Mouse (Mus musculus) heart, postnatal 25 days (tissue): Measurements from ENCODE around the gene Rnf4. TPM values are rescaled to one million over a fixed set of nuclear protein-coding genes. Genes with fewer than 3 reads are reported as not detected.
A peak's percentile ranks its signal among the peaks of the same experiment; 100 is the strongest.

ENCODE experiments used
- DNase-seq: peaks from one replicate; pipeline ENCODE4 v3.0.0; 2022; ENCODE audit warnings: low spot score
- intact Hi-C: fragments of 180-260 bp; cut with DNase I; formaldehyde crosslinking; loops from one replicate; pipeline ENCODE4 v1.15.1; 2025
- total RNA-seq, 2 experiments: library from RNA; stranded (reverse); gene quantifications; 2 replicates each; pipeline ENCODE4 v1.2.3; 2021

Rnf4 gene
- 10 to 100 TPM; 27.1 to 29.1 TPM for total RNA-seq

- DNase-seq: peak; percentile 95
- intact Hi-C loops: no loop called here
Measured at GRCm38 (mm10) chr5:34336097-34336774, at the start of gene Rnf4. Gene Rnf4 (plus strand): TSS chr5:34336289.

GRCm38 (mm10) chr5:34286516-34286915 lies 49.6 kb upstream of the Rnf4 start:
- intact Hi-C loops: no loop called here
- no peak for DNase-seq

DNA sequence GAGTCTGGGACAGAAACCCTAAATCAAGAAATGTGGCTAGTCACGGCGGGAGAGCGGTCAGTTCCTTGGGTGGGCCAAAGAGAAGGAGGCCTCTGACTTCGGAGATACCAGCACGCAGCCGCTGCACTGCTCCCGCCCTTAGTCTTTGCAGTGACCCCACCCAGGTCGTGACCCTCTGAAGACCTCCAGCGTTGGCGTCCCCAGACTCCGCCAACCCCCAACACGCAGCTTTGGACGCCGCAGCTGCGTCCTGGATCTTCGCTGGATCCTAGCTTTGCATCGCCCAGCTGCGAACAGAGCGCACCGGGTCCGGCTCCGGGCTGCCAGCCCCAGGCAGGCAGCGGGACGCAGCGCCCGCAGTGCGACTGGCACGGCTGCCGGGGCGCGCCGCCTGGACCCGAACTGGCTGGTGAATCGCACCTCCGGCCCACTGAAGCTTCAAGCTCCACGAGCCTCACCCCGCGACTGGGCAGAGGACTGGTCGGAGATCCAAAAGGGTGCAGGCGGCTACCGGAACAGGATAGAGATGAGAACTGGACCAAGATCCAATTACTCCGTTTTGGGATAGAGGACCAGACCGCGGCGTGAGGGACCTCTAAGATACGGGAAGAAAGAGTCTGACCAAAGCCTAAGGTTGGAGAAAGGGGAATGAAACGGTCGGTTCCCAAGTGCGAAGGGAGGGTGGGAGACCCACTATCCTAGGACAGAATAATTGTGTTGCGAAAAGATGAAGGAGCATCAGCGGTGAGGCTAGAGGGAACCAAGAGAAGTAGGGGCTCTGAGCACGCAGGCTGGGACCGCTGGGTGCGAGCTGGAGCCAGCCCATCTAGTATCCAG lies 48.9 kb upstream of the Rnf4 start:
- DNase-seq: no peak
- intact Hi-C loops: no loop called here

GRCm38 (mm10) chr5:34287838-34288145 lies 48.3 kb upstream of the Rnf4 start:
- intact Hi-C loops: no loop called here
- no peak for DNase-seq

DNA sequence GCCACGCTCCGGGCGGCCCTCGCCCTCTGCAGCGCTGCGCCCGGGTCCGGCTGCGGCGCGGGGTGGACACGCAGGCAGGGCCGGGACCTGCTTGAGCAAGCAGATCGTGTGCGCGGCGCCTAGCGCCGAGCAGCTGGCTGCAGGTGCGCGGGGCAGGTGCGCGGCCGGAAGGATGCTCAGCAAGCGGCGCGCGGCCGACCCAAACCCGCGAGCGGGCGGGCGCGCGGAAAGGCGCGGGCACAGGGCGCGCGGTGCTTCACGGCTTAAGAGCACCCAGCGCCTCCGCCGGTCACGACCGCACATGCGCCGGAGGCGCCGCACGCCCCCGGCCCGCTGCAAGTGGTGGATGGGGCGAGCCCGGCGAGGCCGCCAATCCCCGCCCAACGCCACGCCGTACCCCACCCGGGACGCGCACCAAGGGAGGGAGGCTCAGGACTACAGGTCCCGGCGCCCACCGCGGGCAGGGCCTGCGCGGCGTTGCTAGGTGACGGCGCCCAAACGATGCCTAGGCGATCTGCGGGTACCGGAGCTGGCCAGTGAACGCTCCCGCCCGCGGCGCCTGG lies 47.9 kb upstream of the Rnf4 start, which contains the start of the genes Zfyve28 and Cfap99:
Gene Zfyve28 (minus strand): TSS at position 296 of the 563 bp plus-strand sequence.
Gene Cfap99 (plus strand): TSS at position 447 of the 563 bp plus-strand sequence.
- intact Hi-C loops: no loop called here
- peak; percentile 67 for DNase-seq

DNA sequence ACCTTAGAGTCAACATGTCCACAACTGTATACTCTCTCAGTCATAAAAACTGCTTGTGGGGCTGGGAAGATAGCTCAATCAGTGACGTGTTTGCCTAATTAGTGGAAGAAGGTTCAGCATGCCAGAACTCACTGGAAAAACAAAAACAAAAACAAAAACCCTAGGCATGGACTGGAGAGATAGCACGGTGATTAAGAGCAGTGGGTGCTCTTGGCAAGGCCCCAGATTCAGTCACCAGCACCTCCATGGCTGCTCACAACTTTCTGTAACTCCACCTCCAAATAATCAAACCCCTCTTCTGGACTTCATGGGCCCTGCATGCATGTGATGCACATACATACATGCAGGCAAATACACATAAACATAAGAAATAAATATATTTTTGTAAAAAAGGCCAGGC lies 46.8 kb upstream of the Rnf4 start:
- DNase-seq: no peak
- intact Hi-C loops: no loop called here

DNA sequence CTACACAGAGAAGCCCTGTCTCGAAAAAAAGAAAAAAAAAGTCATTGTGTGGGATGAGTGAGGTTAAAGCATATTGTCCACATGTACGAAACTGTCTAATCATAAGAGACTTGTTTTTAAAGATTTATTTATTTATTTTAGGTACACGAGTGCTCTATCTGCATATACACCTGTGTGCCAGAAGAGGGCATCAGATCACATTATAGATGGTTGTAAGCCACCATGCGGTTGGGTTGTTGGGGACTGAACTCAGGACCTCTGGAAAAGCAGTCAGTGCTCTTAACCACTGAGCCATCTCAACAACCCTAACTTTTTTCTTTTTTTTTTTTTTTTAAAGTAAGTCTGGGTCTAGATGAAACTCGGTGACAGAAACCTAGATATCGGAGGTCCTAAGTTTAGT lies 42.7 kb upstream of the Rnf4 start:
- intact Hi-C loops: no loop called here
- no peak for DNase-seq

- DNase-seq: no peak
- intact Hi-C loops: no loop called here
Measured at GRCm38 (mm10) chr5:34294696-34295095, 41.4 kb upstream of the Rnf4 start.

GRCm38 (mm10) chr5:34295141-34295540 lies 40.9 kb upstream of the Rnf4 start:
- intact Hi-C loops: no loop called here
- DNase-seq: no peak

- intact Hi-C loops: no loop called here
- no peak for DNase-seq
Measured at GRCm38 (mm10) chr5:34298061-34298460, 38.0 kb upstream of the Rnf4 start.

- intact Hi-C loops: no loop called here
- no peak for DNase-seq
Measured at GRCm38 (mm10) chr5:34298937-34299535, 37.1 kb upstream of the Rnf4 start.

DNA sequence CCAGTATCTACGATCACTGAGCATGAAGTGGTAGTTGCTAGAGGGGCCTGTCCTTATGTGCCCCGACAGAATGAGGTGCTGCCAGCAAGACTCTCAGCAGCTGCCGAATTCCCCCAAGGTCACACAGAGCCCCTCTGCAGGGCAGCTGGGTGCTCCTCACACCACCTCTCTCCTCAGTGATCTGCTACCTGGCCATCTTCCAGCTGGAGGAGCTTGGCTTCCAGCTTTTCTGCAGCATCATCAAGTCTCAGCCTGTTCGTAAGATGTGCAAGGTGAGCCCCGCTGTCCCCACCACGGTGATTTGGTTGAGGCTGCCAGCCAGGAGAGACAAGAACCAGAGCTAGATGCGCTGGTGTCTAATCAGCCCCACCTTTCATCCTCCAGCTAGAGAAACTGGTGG lies 33.7 kb upstream of the Rnf4 start:
- intact Hi-C loops: no loop called here
- no peak for DNase-seq

- intact Hi-C loops: no loop called here
- no peak for DNase-seq
Measured at GRCm38 (mm10) chr5:34309016-34309415, 27.1 kb upstream of the Rnf4 start.

- DNase-seq: no peak
- intact Hi-C loops: no loop called here
Measured at GRCm38 (mm10) chr5:34319491-34320034, 16.5 kb upstream of the Rnf4 start.

GRCm38 (mm10) chr5:34321236-34321635 lies 14.9 kb upstream of the Rnf4 start:
- intact Hi-C loops: no loop called here

GRCm38 (mm10) chr5:34325286-34325685 lies 10.8 kb upstream of the Rnf4 start:
- no peak for DNase-seq
- intact Hi-C loops: no loop called here

More at GRCm38 (mm10) chr5:34321236-34321635, 14.9 kb upstream of the Rnf4 start:
- DNase-seq: no peak

- DNase-seq: no peak
- intact Hi-C loops: no loop called here
Measured at GRCm38 (mm10) chr5:34326249-34326691, 9.8 kb upstream of the Rnf4 start.

DNA sequence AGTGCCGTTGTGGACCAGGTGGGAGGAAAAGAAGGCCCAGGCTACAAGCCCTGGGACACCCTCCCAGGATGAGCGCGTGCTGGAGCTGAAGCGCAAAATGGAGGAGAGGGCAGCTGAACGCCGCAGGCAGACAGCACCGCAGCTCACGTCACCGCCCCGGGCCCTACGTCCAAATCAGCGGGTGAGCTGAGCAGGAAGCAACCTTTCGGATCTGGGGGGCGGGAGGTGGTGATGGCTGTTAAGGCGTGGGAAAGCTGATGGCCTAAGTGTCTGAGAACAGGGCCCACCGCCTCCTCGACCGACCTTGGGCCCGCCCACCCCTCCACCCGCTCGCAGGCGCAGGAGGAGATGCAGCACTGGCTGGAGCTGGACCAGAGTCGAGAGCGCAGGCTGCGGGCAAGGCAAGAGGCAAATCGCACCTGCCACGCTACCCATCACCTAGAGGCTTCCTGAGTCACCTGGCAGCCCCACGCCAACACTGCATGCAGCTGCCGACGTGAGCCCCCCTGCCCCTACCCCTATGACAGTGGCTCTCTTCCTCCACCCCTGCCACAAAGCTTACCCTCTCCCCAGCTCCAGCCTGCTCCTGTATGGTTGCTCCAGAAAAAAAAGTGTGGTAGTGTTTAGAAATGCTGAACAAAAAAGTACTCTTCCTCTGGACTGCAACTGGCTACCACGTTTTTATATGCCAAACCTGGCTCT lies 9.1 kb upstream of the Rnf4 start:
- intact Hi-C loops: no loop called here
- DNase-seq: no peak

GRCm38 (mm10) chr5:34330136-34330535 lies 6.0 kb upstream of the Rnf4 start:
- intact Hi-C loops: no loop called here
- DNase-seq: no peak

DNA sequence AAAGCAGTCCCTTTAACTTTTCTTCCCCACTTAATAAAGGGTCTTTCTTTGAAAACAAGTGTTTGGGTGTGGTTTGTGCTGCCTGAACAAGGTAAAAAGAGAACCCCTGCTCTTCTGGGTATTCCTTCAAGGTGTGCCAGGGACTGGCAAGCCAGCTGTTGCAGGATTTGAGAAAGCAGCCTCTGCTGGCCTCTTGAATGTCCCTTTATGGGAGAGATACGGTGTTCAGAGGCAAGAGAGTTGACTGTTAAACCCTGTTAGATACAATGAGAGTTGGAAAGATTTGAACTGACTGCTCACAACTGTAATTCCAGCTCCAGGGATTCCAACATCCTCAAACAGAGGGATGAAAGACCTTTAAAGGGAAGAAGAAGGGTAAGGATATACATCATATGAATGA lies 2.0 kb upstream of the Rnf4 start:
- intact Hi-C loops: no loop called here
- no peak for DNase-seq
